Mouse (Mus musculus) brain, embryonic 14.5 days (tissue): Measurements from ENCODE around the gene Fstl4.

ENCODE experiments used
- CTCF ChIP-seq: fragments of 200-500 bp; IDR thresholded peaks from 2 replicates; pipeline ENCODE4 v1.5.1; 2012; ENCODE audit warnings: inconsistent platforms, mild to moderate bottlenecking, moderate library complexity, borderline replicate concordance; ENCODE audit not compliant: insufficient read depth, insufficient read length; ENCODE audit errors: extremely low read depth
- POLR2A ChIP-seq: fragments of 200-500 bp; IDR thresholded peaks from 2 replicates; pipeline ENCODE4 v1.6.1; 2012; ENCODE audit warnings: mild to moderate bottlenecking, inconsistent platforms, borderline replicate concordance; ENCODE audit not compliant: poor library complexity, insufficient read depth, insufficient read length, severe bottlenecking; ENCODE audit errors: extremely low read depth

- TF ChIP-seq CTCF (no peak), POLR2A (no peak)
These were observed 84.3 kb downstream of the Fstl4 start for GRCm38 (mm10) chr11:52848691-52849090.
